Mouse (Mus musculus) neural tube, embryonic 11.5 days (tissue): Measurements from ENCODE around the gene Itgb3. TPM values are rescaled to one million over a fixed set of nuclear protein-coding genes. Genes with fewer than 3 reads are reported as not detected.

Source experiments
- ATAC-seq: fragments of 200-750 bp; cut with Nextera tagmentation; 2 replicates; pipeline ENCODE4 v1.8.0; 2017; ENCODE audit warnings: moderate number of reproducible peaks, mild to moderate bottlenecking, moderate TSS enrichment, moderate library complexity; ENCODE audit not compliant: insufficient read depth, low FRiP score, low TSS enrichment
- DNase-seq: peaks from one replicate; pipeline ENCODE4 v3.0.0-alpha.2; 2015; ENCODE audit warnings: low spot score
- H3K27ac ChIP-seq: fragments of 300-500 bp; sonication (generic); 2 replicates; pipeline ENCODE4 v1.5.1; 2014; ENCODE audit warnings: low read depth, mild to moderate bottlenecking, low read length
- H3K27me3 ChIP-seq: fragments of 300-500 bp; sonication (generic); 2 replicates; pipeline ENCODE4 v1.6.1; 2014; ENCODE audit warnings: mild to moderate bottlenecking, low read length, mixed read lengths; ENCODE audit not compliant: control insufficient read depth, insufficient read depth
- H3K36me3 ChIP-seq: fragments of 300-500 bp; sonication (generic); 2 replicates; pipeline ENCODE4 v1.6.1; 2014; ENCODE audit warnings: mild to moderate bottlenecking, low read length, moderate library complexity, mixed read lengths; ENCODE audit not compliant: control insufficient read depth, insufficient read depth
- H3K4me1 ChIP-seq: fragments of 300-500 bp; sonication (generic); 2 replicates; pipeline ENCODE4 v1.6.1; 2014; ENCODE audit warnings: low read length, mixed read lengths; ENCODE audit not compliant: control insufficient read depth, insufficient read depth
- H3K4me2 ChIP-seq: fragments of 300-500 bp; sonication (generic); 2 replicates; pipeline ENCODE4 v1.6.1; 2014; ENCODE audit warnings: low read depth, mild to moderate bottlenecking, moderate library complexity
- H3K4me3 ChIP-seq: fragments of 300-500 bp; sonication (generic); 2 replicates; pipeline ENCODE4 v1.5.1; 2014; ENCODE audit warnings: low read depth, low read length
- H3K9ac ChIP-seq: fragments of 300-500 bp; sonication (generic); 2 replicates; pipeline ENCODE4 v1.6.1; 2014; ENCODE audit warnings: mild to moderate bottlenecking, low read length
- H3K9me3 ChIP-seq: fragments of 300-500 bp; sonication (generic); 2 replicates; pipeline ENCODE4 v1.6.1; 2016; ENCODE audit warnings: low read length; ENCODE audit not compliant: control insufficient read depth
- WGBS: fragments of 180-500 bp; shearing (Covaris S2); extraction: QIAGEN DNeasy Blood & Tissue Kit; methylation state at CpG from one replicate; pipeline ENCODE4 v1.1.7; 2014; 5-methylcytosine and 5-hydroxymethylcytosine counted together
- polyA plus RNA-seq: library from polyadenylated mRNA; unstranded; fragments of >200 nt; fragmentation: Nextera tagmentation; extraction: Ambion mirVana; gene quantifications from 2 replicates; pipeline ENCODE4 v1.2.1, GENCODE M21; 2014

The Itgb3 gene
- polyA plus RNA-seq, 1 experiment from 2014 or later, result 2.3 TPM

GRCm38 (mm10) chr11:104647188-104647867, 39.5 kb downstream of the Itgb3 start:
- no peaks in the 10 kb centered on the region for H3K9me3 ChIP-seq
- H3K36me3 ChIP-seq, result no peaks in the 10 kb centered on the region
- 72% methylated on average over 8 of the region's 8 CpGs for WGBS
- no peak overlapping the region for H3K4me3 ChIP-seq
- DNase-seq, result no peak
- no peak for ATAC-seq
- H3K4me2 ChIP-seq, result no peak overlapping the region
- H3K9ac ChIP-seq, result no peak overlapping the region
- H3K4me1 ChIP-seq, result no peaks in the 10 kb centered on the region
- no peaks in the 10 kb centered on the region for H3K27me3 ChIP-seq
- H3K27ac ChIP-seq, result no peak overlapping the region

GRCm38 (mm10) chr11:104648571-104648970, 40.8 kb downstream of the Itgb3 start:
- 65% methylated on average over 3 of the region's 3 CpGs for WGBS
- H3K27me3 ChIP-seq, result no peaks in the 10 kb centered on the region
- ATAC-seq (no peak), DNase-seq (no peak)
- H3K4me1 ChIP-seq, result no peaks in the 10 kb centered on the region
- no peak overlapping the region for H3K4me3 ChIP-seq
- H3K9ac ChIP-seq, result no peak overlapping the region
- no peaks in the 10 kb centered on the region for H3K9me3 ChIP-seq
- H3K27ac ChIP-seq, result no peak overlapping the region
- no peak overlapping the region for H3K4me2 ChIP-seq
- no peaks in the 10 kb centered on the region for H3K36me3 ChIP-seq

GRCm38 (mm10) chr11:104660599-104660998, 52.8 kb downstream of the Itgb3 start:
- DNase-seq, result no peak
- no peak for ATAC-seq
- Histone ChIP-seq H3K4me2 (no peak overlapping the region), H3K4me3 (no peak overlapping the region), H3K9ac (no peak overlapping the region), H3K27me3 (no peaks in the 10 kb centered on the region), H3K4me1 (no peaks in the 10 kb centered on the region), H3K9me3 (no peaks in the 10 kb centered on the region), H3K27ac (no peak overlapping the region), H3K36me3 (no peaks in the 10 kb centered on the region)
- WGBS, result 95% methylated on average over 4 of the region's 4 CpGs

- no peak for ATAC-seq
- Histone ChIP-seq H3K9me3 (no peaks in the 10 kb centered on the region), H3K4me1 (no peaks in the 10 kb centered on the region), H3K4me2 (no peak overlapping the region), H3K36me3 (no peaks in the 10 kb centered on the region), H3K9ac (no peak overlapping the region), H3K27ac (no peak overlapping the region), H3K4me3 (no peak overlapping the region), H3K27me3 (no peaks in the 10 kb centered on the region)
- WGBS, result 87% methylated on average over 5 of the region's 5 CpGs
- DNase-seq, result no peak
Measured at GRCm38 (mm10) chr11:104661106-104661505, 53.3 kb downstream of the Itgb3 start.

DNA sequence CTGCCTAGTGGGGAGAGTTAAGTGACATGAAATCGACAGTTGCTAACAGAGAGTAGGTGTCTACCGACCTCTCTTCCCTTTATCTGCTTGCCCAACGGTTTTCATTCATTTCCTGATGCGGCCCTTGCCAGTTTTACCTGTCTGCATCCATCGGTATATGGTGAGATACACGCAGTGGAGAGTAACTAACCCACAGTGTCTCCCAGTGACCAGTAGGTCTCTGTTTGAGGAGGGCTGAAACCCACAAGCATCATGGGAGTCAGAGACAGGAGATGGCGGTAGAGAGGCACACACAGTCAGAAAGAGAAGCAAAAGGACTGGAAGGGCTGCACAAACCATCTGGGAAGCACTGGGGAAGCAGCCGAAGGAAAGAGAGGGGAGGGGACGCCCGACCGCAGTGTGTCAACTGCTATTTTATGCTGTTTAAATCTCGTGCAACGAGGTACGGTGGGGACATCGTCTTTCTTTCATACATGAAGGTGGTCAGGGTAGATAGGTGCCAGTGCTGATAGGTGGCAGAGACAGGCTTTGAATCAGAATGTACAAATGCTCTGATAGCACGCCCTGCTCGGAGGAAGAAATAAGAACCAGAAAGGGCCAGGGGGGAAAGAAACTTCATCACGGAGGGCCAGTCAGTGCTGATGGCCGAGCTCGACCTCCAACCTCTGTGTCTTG, 53.9 kb downstream of the Itgb3 start:
- no peak for ATAC-seq
- Histone ChIP-seq H3K36me3 (no peaks in the 10 kb centered on the region), H3K4me1 (no peaks in the 10 kb centered on the region), H3K27ac (no peak overlapping the region), H3K4me3 (no peak overlapping the region), H3K27me3 (no peaks in the 10 kb centered on the region), H3K4me2 (no peak overlapping the region), H3K9ac (no peak overlapping the region), H3K9me3 (no peaks in the 10 kb centered on the region)
- 78% methylated on average over 20 of the region's 20 CpGs for WGBS
- no peak for DNase-seq

DNA sequence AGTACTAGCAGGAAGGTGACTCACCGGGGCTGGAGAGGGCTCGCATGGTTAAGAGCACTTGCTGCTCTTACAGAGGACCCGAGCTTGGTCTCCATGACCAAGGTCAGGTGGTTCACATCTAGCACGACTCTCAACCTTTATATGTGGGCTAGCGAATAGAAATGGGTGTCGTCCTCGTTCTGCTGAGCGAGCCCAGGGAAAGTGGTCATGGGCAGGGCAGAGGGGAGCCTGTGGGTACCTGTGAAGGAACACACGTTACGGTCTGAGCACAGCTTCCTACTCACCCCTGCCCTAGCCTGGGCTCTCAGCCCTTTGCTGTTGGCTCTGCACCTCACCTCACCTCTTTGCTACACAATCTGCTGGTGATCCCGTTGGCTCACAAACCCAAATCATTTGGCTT, 54.8 kb downstream of the Itgb3 start:
- Histone ChIP-seq H3K4me1 (no peaks in the 10 kb centered on the region), H3K36me3 (no peaks in the 10 kb centered on the region), H3K9me3 (no peaks in the 10 kb centered on the region), H3K27me3 (no peaks in the 10 kb centered on the region), H3K4me3 (no peak overlapping the region), H3K4me2 (no peak overlapping the region), H3K27ac (no peak overlapping the region), H3K9ac (no peak overlapping the region)
- DNase-seq (no peak), ATAC-seq (no peak)
- WGBS, result 91% methylated on average over 11 of the region's 11 CpGs

DNA sequence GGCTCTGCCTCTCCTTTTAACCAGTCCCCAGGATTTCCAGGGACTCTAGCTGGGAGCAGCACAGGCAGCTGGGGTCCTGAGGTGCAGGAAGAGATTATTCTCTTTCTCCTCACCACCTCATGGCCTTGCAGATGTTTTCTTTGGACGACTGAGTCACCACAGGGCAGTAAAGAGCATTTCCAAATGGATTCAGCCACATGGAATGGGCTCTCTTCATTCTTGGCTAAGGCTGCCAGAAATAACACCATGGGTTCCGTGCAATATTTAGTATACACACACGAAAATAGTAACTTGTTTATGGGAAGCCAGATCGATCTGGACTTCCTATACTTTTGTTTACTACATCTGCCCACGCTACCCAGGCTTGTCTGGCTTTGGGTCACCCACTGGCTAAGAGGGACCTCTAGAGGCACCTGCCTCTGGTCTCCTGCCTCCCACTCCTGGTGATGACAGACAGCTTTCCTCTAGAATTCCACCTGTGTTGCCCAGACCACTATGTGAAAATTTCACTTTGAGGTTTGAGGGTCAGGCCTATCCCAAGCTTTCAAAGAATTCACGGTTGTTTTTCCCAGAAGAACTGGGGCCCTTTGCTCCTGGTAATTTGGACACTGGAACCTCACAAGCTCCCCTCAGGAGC, 55.6 kb downstream of the Itgb3 start:
- H3K4me2 ChIP-seq, result no peak overlapping the region
- no peak for DNase-seq
- no peaks in the 10 kb centered on the region for H3K36me3 ChIP-seq

GRCm38 (mm10) chr11:104663878-104664261, 56.1 kb downstream of the Itgb3 start:
- Histone ChIP-seq H3K4me3 (no peak overlapping the region), H3K27ac (no peak overlapping the region), H3K36me3 (no peaks in the 10 kb centered on the region), H3K27me3 (no peaks in the 10 kb centered on the region), H3K4me1 (no peaks in the 10 kb centered on the region), H3K9me3 (no peaks in the 10 kb centered on the region), H3K9ac (no peak overlapping the region), H3K4me2 (no peak overlapping the region)
- no peak for DNase-seq
- WGBS, result 76% methylated on average over 3 of the region's 3 CpGs
- ATAC-seq, result no peak

More for the DNA sequence above, 55.6 kb downstream of the Itgb3 start:
- WGBS, result 83% methylated on average over 6 of the region's 6 CpGs
- Histone ChIP-seq H3K27me3 (no peaks in the 10 kb centered on the region), H3K9ac (no peak overlapping the region), H3K27ac (no peak overlapping the region), H3K9me3 (no peaks in the 10 kb centered on the region), H3K4me3 (no peak overlapping the region), H3K4me1 (no peaks in the 10 kb centered on the region)
- ATAC-seq, result no peak

- no peaks in the 10 kb centered on the region for H3K9me3 ChIP-seq
- no peak overlapping the region for H3K27ac ChIP-seq
- no peak for ATAC-seq
- no peak overlapping the region for H3K9ac ChIP-seq
- H3K4me1 ChIP-seq, result no peaks in the 10 kb centered on the region
- DNase-seq, result no peak
- H3K4me2 ChIP-seq, result no peak overlapping the region
- H3K27me3 ChIP-seq, result no peaks in the 10 kb centered on the region
- H3K4me3 ChIP-seq, result no peak overlapping the region
- H3K36me3 ChIP-seq, result no peaks in the 10 kb centered on the region
Measured at GRCm38 (mm10) chr11:104664441-104664840, 56.6 kb downstream of the Itgb3 start.
